Mouse (Mus musculus): ENCODE results near the gene S100a5.

S100a5 gene

GRCm38 (mm10) chr3:90623435-90624071 lies 15.2 kb downstream of the S100a5 start:
- CTCF ChIA-PET, result interaction anchor here (1.6 kb wide), 1 partner anchor 10 kb away, joined by 4 read pairs; no protein-coding TSS in a partner anchor

GRCm38 (mm10) chr3:90625496-90625895 lies 17.2 kb downstream of the S100a5 start:
- CTCF ChIA-PET, result no interaction called here

GRCm38 (mm10) chr3:90626266-90627021 lies 18.1 kb downstream of the S100a5 start:
- CTCF ChIA-PET, result no interaction called here

GRCm38 (mm10) chr3:90627366-90627765 lies 19.0 kb downstream of the S100a5 start:
- CTCF ChIA-PET, result no interaction called here

- CTCF ChIA-PET, result no interaction called here
These were observed 19.5 kb downstream of the S100a5 start for GRCm38 (mm10) chr3:90627807-90628206.

- CTCF ChIA-PET, result no interaction called here
These were observed 21.0 kb downstream of the S100a5 start for GRCm38 (mm10) chr3:90629298-90629697.

- CTCF ChIA-PET, result no interaction called here
These were observed 23.7 kb downstream of the S100a5 start for GRCm38 (mm10) chr3:90631984-90632383.

- CTCF ChIA-PET, result interaction anchor here (0.6 kb wide), 2 partner anchors 14 to 1471 kb away, joined by 3 to 5 read pairs; no protein-coding TSS in a partner anchor
These were observed 30.4 kb downstream of the S100a5 start for GRCm38 (mm10) chr3:90638511-90639275.

- CTCF ChIA-PET, result interaction anchor here (0.6 kb wide), 2 partner anchors 13 to 1472 kb away, joined by 3 to 5 read pairs; no protein-coding TSS in a partner anchor
These were observed 31.3 kb downstream of the S100a5 start for GRCm38 (mm10) chr3:90639511-90640154.

GRCm38 (mm10) chr3:90640981-90641380 lies 32.7 kb downstream of the S100a5 start:
- CTCF ChIA-PET, result no interaction called here

GRCm38 (mm10) chr3:90644220-90644619 lies 35.9 kb downstream of the S100a5 start:
- CTCF ChIA-PET, result no interaction called here

- CTCF ChIA-PET, result no interaction called here
These were observed 39.0 kb downstream of the S100a5 start for GRCm38 (mm10) chr3:90647291-90647690.

- CTCF ChIA-PET, result no interaction called here
These were observed 40.7 kb downstream of the S100a5 start for GRCm38 (mm10) chr3:90648981-90649380.

- CTCF ChIA-PET, result no interaction called here
These were observed 41.5 kb downstream of the S100a5 start for GRCm38 (mm10) chr3:90649832-90650231.

GRCm38 (mm10) chr3:90652878-90653508 lies 44.7 kb downstream of the S100a5 start:
- CTCF ChIA-PET, result interaction anchor here (0.7 kb wide), 2 partner anchors 14 to 51 kb away, joined by 3 to 4 read pairs; no protein-coding TSS in a partner anchor

- CTCF ChIA-PET, result no interaction called here
These were observed 45.4 kb downstream of the S100a5 start, which contains the start of gene S100a7a for GRCm38 (mm10) chr3:90653717-90654116. Gene S100a7a, plus strand, starts transcription at chr3:90654017.

GRCm38 (mm10) chr3:90657405-90657804 lies 49.1 kb downstream of the S100a5 start:
- CTCF ChIA-PET, result no interaction called here

- CTCF ChIA-PET, result no interaction called here
These were observed 51.2 kb downstream of the S100a5 start for GRCm38 (mm10) chr3:90659364-90660044.
